Mouse (Mus musculus) MEL (cell line): ENCODE measurements around the gene Fxyd5.

ENCODE experiments used
- BHLHE40 ChIP-seq: IDR thresholded peaks from 2 replicates; pipeline ENCODE4 v1.6.1; 2012; ENCODE audit warnings: low read depth, mild to moderate bottlenecking, inconsistent platforms, low read length, improper control_type of control experiment, borderline replicate concordance
- CHD2 ChIP-seq: IDR thresholded peaks from 2 replicates; pipeline ENCODE4 v1.6.1; 2011; ENCODE audit warnings: low read length, improper control_type of control experiment
- CTCF ChIP-seq, 3 experiments: IDR thresholded peaks in 2 of 3; conservative IDR thresholded peaks in 1 of 3; 2 replicates each; pipeline ENCODE4 v1.5.1; 2011 to 2012; ENCODE audit warnings: low read length in 3 of 3, low read depth in 2 of 3, mild to moderate bottlenecking in 2 of 3, improper control_type of control experiment in 1 of 3, inconsistent platforms in 1 of 3, mixed read lengths in 1 of 3, moderate library complexity in 1 of 3; ENCODE audit not compliant: control insufficient read depth in 1 of 3, insufficient read depth in 1 of 3, poor library complexity in 1 of 3, severe bottlenecking in 1 of 3
- EP300 ChIP-seq, 2 experiments: IDR thresholded peaks; 2 replicates each; pipeline ENCODE4 v1.6.1; 2011; ENCODE audit warnings: improper control_type of control experiment in 2 of 2, low read length in 2 of 2, low read depth in 1 of 2, mild to moderate bottlenecking in 1 of 2
- MAFK ChIP-seq: IDR thresholded peaks from 2 replicates; pipeline ENCODE4 v1.6.1; 2011; ENCODE audit warnings: low read depth, mild to moderate bottlenecking, low read length, improper control_type of control experiment, borderline replicate concordance
- POLR2A ChIP-seq, 2 experiments: IDR thresholded peaks; 2 replicates each; pipeline ENCODE4 v1.6.1; 2011 to 2012; ENCODE audit warnings: low read length in 2 of 2, mild to moderate bottlenecking in 2 of 2, control low read depth in 1 of 2, improper control_type of control experiment in 1 of 2, low read depth in 1 of 2, moderate library complexity in 1 of 2; ENCODE audit not compliant: control insufficient read depth in 1 of 2, insufficient read depth in 1 of 2, poor library complexity in 1 of 2
- POLR2AphosphoS5 ChIP-seq: IDR thresholded peaks from 2 replicates; pipeline ENCODE4 v1.6.1; 2012; ENCODE audit warnings: low read depth, borderline replicate concordance, mild to moderate bottlenecking, inconsistent platforms, low read length, moderate library complexity, mixed read lengths
- SIN3A ChIP-seq: IDR thresholded peaks from 2 replicates; pipeline ENCODE4 v1.6.1; 2012; ENCODE audit warnings: low read length, improper control_type of control experiment, inconsistent platforms
- SMC3 ChIP-seq: IDR thresholded peaks from 2 replicates; pipeline ENCODE4 v1.6.1; 2011; ENCODE audit warnings: low read depth, low read length, improper control_type of control experiment
- ZMIZ1 ChIP-seq: IDR thresholded peaks from 2 replicates; pipeline ENCODE4 v1.6.1; 2012; ENCODE audit warnings: low read depth, mild to moderate bottlenecking, inconsistent platforms, low read length, improper control_type of control experiment, moderate library complexity

- no peak for TF ChIP-seq SIN3A
- no peak for TF ChIP-seq POLR2A (IDR thresholded peaks at IDR 0.05; ENCODE audit: control insufficient read depth in 1 of 2, insufficient read depth in 1 of 2, low read depth in 1 of 2, low read length in 2 of 2, poor library complexity in 1 of 2)
- TF ChIP-seq CTCF (IDR thresholded peaks at IDR 0.05 in 2 of 3, conservative IDR thresholded peaks at IDR 0.05 in 1 of 3; ENCODE audit: control insufficient read depth in 1 of 3, insufficient read depth in 1 of 3, low read depth in 2 of 3, low read length in 3 of 3, poor library complexity in 1 of 3, severe bottlenecking in 1 of 3), result no peak
- TF ChIP-seq EP300 (IDR thresholded peaks at IDR 0.05; ENCODE audit: low read depth in 1 of 2, low read length in 2 of 2), result no peak
- TF ChIP-seq SMC3, result no peak
- TF ChIP-seq MAFK, result no peak
- TF ChIP-seq ZMIZ1, result no peak
- no peak for TF ChIP-seq CHD2
- no peak for TF ChIP-seq BHLHE40
- TF ChIP-seq POLR2AphosphoS5, result no peak
Observed at GRCm38 (mm10) chr7:31055354-31055824, 13.1 kb upstream of the Fxyd5 start.
